Mouse (Mus musculus): ENCODE data around the gene Higd1c. TPM values are rescaled to one million over a fixed set of nuclear protein-coding genes. Genes with fewer than 3 reads are reported as not detected.
"Not testable (repeated sequence)": the region's sequence is repeated elsewhere in the genome, so short reads cannot be mapped to it uniquely, and the experiment has no call there.

The Higd1c gene
- polyA plus RNA-seq, 2 experiments from 2014 or later, result not detected

DNA sequence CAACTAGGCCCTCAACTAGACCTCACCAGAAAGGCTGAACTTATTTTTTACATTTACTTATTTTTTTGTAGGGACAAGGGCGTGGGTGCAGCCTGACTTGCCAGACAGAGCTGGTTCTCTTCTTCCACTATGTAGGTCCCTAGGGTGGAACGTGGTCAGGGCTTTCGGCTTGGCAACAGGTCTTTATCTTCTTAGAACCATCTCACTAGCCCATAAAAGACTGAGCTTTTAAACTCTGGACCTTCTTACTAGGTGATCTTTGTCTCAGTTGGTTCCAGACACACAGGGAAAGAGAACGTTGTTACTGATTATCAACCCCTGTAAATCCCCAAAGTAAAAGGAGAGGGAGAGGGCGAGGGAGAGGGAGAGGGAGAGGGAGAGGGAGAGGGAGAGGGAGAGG, 49.0 kb downstream of the Higd1c start:
- ATAC-seq, result no peak

DNA sequence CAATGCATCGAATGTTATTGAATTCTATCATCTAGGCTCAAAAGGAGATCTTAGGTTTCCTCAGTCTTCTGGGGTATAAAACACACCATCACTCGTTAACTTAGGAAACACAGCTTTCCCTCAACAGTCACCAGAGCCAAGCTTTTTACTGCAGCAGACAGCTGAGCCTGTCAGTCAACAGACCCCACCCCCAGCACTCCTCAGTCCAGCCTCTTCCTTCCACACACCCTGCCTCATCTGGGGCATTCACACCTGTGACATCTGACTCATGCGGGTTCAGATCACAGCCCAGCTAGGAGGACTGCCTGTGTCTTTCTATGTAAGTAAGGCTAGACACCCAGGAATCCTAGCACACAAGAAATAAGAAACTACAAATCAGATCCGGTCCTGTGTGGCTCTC, 49.7 kb downstream of the Higd1c start:
- peak; percentile 76 for ATAC-seq

DNA sequence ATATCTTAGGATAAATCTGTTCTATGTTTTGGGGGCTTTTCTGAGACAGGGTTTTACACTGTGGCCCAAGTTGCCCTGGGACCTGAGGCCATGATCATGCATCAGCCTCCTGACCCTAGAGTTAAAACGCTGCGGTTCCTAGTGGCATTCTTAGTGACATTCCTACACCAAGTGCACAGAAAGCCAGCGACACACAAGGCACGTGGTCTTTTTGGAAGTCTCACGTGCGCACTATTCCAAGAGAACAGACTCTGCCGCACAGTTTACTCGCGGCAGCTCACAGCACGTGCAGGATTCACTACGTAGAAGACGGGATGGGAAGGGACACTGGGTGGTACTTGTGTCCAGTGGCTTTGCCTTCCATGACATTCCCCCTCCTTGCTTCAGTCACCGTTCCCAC, 50.6 kb downstream of the Higd1c start:
- no peak for ATAC-seq

GRCm38 (mm10) chr15:100415684-100416083, 51.3 kb downstream of the Higd1c start:
- no peak for ATAC-seq

GRCm38 (mm10) chr15:100417854-100418450, 53.6 kb downstream of the Higd1c start:
- no peak for ATAC-seq

- ATAC-seq, result peak; percentile 12
Observed at GRCm38 (mm10) chr15:100419311-100419710, 55.0 kb downstream of the Higd1c start.

- ATAC-seq, result no peak
Observed at GRCm38 (mm10) chr15:100419901-100420745, 55.8 kb downstream of the Higd1c start.

DNA sequence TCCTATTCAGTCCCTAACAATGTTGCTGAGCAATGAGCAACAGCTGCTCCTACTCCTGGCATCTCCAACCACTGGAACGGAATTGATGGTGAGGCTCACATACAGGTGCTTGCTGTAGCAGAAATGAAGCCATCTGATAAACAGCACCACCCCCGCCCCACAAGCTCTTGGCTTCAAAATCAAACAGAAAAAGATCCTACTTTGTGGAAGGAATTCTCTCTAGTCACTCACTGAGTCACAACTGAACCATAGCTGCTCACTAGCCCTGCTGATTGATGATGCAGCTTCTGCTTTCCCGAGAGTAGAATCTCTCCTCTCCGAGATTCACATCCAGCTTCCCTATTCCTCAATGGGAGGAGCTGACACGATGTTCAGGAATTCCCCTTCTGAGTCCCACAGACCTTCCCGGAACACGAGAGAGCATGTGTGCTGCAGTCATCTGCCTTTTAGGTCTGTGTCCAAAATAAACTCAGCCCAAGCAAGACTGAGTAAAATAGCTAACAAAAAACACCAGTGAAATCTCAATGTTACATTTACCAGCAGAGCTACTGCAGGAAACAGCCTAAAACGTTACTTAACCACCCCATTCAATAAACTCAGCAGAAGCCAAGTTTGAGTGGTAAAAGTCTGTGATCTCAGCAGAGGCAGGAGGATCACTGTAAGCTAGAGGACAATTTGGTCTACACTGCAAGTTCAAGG, 56.9 kb downstream of the Higd1c start:
- ATAC-seq, result no peak

- not testable (repeated sequence) for ATAC-seq
Observed at GRCm38 (mm10) chr15:100421758-100422197, 57.4 kb downstream of the Higd1c start, which contains the start of gene Gm5475. Gene Gm5475 (plus strand): TSS chr15:100422147.

DNA sequence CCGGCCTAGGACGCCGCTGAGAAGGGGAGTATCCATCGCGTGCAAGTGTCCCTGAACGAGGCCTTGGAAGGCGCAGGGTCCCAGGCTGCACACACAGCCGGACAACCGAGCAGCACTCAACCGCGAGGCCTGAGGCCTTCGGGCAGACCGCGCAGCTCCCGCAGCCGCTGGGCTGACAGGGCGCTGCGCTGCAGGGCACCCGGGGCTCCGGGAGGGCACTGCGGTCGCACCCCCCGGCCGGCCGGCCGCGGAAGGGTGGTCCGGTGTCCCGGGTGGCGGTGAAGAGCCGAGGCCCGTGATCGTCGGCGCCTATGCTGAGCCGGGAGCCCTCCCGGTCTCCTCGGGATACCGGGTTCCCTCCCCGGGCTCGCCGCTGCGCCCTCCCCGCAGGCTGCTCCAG, 58.1 kb downstream of the Higd1c start:
- ATAC-seq, result peak; percentile 13

DNA sequence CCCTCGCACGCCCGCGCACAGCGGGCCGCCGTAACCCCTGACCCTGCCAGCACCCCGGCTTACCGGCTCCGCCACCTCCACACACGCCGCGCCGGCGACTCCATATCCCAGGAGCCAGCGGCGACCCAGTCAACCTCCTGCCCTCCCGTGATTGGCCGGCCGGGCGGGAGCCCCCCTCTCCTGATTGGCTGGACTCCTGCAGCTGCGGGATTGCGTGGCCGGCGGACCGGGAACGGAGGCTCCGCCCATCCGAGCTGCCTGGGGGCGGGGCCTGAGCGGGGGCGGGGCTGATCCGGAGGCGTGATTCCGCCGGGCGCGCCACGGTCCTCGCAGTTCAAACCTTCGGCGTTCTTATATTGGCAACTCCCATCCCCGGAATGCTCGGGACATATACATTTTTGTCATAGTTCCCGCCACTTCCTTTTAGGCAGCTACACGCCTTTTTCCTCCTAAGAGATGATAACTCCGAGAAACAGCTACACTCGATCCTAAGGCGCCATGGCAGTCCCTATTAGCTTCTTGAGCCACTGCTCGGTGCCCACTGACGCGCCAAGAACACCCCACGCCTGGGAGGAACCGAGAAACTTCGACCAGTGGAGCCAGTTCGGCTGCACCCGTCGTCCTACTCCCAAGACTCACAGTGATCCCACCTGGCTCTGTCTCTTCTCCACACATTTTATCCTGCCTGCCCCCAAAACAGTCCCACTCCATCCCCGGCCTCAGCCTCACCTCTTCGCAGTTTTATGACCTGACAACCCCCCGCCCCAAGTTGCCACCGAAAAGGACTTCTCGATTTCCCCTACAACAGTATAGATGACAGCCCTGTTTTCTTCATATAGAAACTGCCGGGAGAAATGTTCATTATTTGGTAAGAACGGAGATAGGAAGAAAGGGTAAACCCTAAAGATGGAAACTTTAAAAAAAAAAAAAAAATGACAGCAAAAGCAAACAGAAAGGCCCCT, 58.8 kb downstream of the Higd1c start:
- ATAC-seq, result peak; percentile 83

DNA sequence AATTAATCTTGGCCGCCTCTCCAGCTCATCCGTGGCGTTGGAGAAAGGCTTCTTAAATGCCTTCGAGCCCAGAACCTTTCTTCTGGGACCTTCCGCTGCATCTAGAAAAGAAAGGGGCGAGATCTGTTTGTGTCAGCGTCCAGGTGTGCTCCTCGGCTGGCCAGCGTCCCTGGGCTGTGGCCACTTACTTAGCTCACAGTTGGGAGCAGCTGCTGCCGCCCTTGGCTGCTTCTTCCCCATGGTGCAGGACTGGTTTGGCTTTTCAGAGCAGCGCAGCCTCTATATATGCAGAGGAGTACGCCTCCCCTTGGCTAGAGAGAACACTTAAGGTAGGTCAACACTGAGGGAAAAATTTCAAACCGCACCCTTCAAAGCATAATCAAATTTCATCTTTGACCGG, 59.6 kb downstream of the Higd1c start:
- ATAC-seq, result no peak

DNA sequence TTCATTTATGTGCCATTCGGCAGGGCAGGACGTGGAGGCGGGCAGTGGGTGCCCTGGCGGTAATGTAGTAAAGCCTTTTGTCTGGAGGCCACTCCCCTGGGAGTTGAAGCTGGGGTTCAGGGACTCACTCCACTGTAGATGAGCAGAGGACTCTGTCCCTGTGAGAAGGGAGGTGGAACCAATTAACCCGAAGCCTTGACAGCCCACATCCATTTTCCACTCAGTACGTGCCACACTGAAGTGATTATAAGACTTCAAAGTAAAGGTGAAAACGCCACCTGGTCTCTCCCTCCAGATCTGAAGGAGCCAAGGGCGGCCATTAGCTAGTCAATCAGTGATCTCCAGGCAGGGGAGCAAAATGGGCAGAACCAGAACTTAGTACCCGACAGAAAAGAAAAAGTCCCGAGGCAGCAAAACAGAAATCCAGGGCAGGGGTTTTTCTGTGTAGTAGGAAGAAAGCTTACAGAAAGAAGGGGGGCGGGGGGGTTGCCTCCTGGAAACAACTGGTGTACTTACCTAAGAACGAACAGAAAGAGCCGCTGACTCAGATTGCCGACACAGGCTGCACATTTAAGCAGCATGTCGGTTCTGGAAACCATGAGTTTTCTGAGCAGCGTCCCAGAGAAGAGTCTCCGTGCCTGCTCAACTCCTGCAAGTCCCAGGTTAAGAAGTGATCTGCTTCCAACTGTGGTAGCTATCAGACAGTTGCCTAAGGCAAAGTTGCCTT, 60.2 kb downstream of the Higd1c start, which contains the start of gene Slc11a2:
TSS of gene Slc11a2 (minus strand) at position 677 of the 727 bp plus-strand sequence.
- peak; percentile 19 for ATAC-seq

DNA sequence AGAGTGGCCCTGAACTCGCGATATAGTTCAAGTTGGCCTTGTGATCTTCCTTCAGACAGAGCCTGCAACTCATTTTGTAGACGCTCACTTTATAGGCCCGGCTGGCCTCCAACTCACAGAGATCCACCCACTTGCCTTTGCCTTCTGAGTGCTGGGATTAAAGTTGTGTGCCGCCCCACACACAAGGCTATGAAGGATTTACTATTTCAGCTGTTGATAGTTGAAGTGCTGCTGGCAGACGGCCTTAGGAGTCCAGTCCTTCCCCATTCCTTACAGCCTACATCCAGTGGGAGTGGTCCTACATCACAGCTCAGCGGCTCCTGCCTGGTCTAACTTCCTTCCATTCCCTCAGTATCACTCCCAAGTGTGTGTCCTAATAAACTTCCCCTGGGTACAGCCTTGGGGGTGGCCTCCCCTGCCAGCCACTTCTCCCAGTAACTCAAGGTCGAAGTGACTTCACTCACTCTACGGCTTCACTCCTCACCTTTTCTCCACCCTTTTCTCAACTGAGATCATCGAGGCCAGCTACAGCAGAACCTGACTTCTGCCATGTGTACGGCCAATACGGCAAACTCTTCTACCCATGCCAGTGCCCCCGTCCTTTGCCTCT, 64.1 kb downstream of the Higd1c start:
- no peak for ATAC-seq

- no peak for ATAC-seq
Observed at GRCm38 (mm10) chr15:100429959-100430565, 65.7 kb downstream of the Higd1c start.

DNA sequence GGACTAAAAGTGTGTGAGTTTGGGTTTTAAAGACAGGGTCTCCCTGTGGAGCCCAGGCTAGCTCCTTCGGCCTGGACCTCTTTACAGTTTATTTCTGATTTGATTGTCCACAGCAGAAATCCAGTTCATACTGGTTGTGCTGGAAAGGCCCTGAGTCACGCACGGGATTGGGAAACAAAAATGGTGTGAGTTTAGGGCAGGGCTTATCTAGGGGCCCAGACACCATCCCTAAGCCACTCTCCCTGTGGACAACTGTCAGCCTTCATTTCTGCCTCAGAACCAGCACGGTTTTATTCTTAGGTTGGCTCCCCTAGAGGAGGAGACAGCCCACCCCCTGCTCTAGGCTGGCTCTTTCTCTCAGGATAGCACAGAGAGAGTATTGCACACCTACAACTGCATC, 68.9 kb downstream of the Higd1c start:
- no peak for ATAC-seq

Data from CD4-positive, CD25-positive, alpha-beta regulatory T cell, adult 4 months (primary cell).